Mouse (Mus musculus) cerebellum, adult 2 months (tissue): ENCODE measurements around the gene Gstt1. TPM values are rescaled to one million over a fixed set of nuclear protein-coding genes. Genes with fewer than 3 reads are reported as not detected.

Experiments used
- DNase-seq, 2 experiments: peaks; one replicate each; pipeline ENCODE4 v3.0.0; 2021
- H3K27ac ChIP-seq: fragments of 200-500 bp; 2 replicates; pipeline ENCODE4 v1.5.1; 2012; ENCODE audit warnings: low read length, control low read depth, inconsistent platforms; ENCODE audit not compliant: insufficient read depth
- H3K27me3 ChIP-seq: fragments of 200-500 bp; 2 replicates; pipeline ENCODE4 v1.6.1; 2012; ENCODE audit warnings: inconsistent platforms, mild to moderate bottlenecking, low read length, moderate library complexity; ENCODE audit not compliant: control insufficient read depth, insufficient read depth
- H3K4me1 ChIP-seq: fragments of 200-500 bp; 2 replicates; pipeline ENCODE4 v1.6.1; 2011; ENCODE audit warnings: low read length; ENCODE audit not compliant: control insufficient read depth, insufficient read depth
- H3K4me3 ChIP-seq: fragments of 200-500 bp; replicated peaks from 2 replicates; pipeline ENCODE3; 2011; ENCODE audit warnings: mild to moderate bottlenecking, low read depth, low read length, control low read depth; ENCODE audit not compliant: insufficient read depth
- CTCF ChIP-seq: fragments of 200-500 bp; IDR thresholded peaks from 2 replicates; pipeline ENCODE4 v1.5.1; 2011; ENCODE audit warnings: low read depth, mild to moderate bottlenecking, control low read depth, low read length, moderate library complexity, borderline replicate concordance; ENCODE audit not compliant: insufficient read depth
- POLR2A ChIP-seq: fragments of 200-500 bp; IDR thresholded peaks from 2 replicates; pipeline ENCODE4 v1.6.1; 2011; ENCODE audit warnings: low read length, control low read depth, borderline replicate concordance; ENCODE audit not compliant: insufficient read depth
- WGBS: fragments of 180-500 bp; shearing (Covaris S2); methylation state at CpG from one replicate; pipeline ENCODE4 v1.1.7; 2018; 5-methylcytosine and 5-hydroxymethylcytosine counted together
- polyA plus RNA-seq: library from polyadenylated mRNA; depleted of rRNA; stranded (reverse); fragments of >200 nt; gene quantifications from 2 replicates; pipeline ENCODE4 v1.2.3, GENCODE M21; 2012

The Gstt1 gene
- polyA plus RNA-seq, 1 experiment: 37.6 TPM

GRCm38 (mm10) chr10:75796731-75797516 lies 1.5 kb downstream of the Gstt1 start:
- Histone ChIP-seq H3K27ac (no peak overlapping the region), H3K4me3 (peak overlapping the region; percentile 53), H3K27me3 (no peaks in the 10 kb centered on the region), H3K4me1 (peaks cover 4% of the 10 kb centered on the region)
- DNase-seq: peak in 1 of 2 experiments; percentile 19
- TF ChIP-seq CTCF (no peak), POLR2A (no peak)
- WGBS: 54% methylated on average over 11 of the region's 11 CpGs

- Histone ChIP-seq H3K27me3 (no peaks in the 10 kb centered on the region), H3K27ac (no peak overlapping the region), H3K4me1 (peaks cover 4% of the 10 kb centered on the region), H3K4me3 (no peak overlapping the region)
- DNase-seq: no peak
- TF ChIP-seq POLR2A: no peak
- no peak for TF ChIP-seq CTCF
- WGBS: 39% methylated on average over 3 of the region's 3 CpGs
Observed at GRCm38 (mm10) chr10:75794880-75795279, 3.5 kb downstream of the Gstt1 start.

- Histone ChIP-seq H3K27ac (no peak overlapping the region), H3K4me3 (no peak overlapping the region), H3K4me1 (no peaks in the 10 kb centered on the region; the same call in 1 of the 2 replicates), H3K27me3 (no peaks in the 10 kb centered on the region)
- no peak for TF ChIP-seq CTCF
- no peak for TF ChIP-seq POLR2A
- WGBS: 40% methylated on average over 7 of the region's 7 CpGs
- DNase-seq: no peak
Observed at GRCm38 (mm10) chr10:75790773-75791172, 7.6 kb downstream of the Gstt1 start.

GRCm38 (mm10) chr10:75789841-75790240 lies 8.5 kb downstream of the Gstt1 start:
- H3K27me3 ChIP-seq: no peaks in the 10 kb centered on the region
- TF ChIP-seq CTCF: no peak
- H3K4me3 ChIP-seq: no peak overlapping the region
- no peak overlapping the region for H3K27ac ChIP-seq
- no peak for DNase-seq
- H3K4me1 ChIP-seq: no peaks in the 10 kb centered on the region; the same call in 1 of the 2 replicates
- 95% methylated on average over 5 of the region's 5 CpGs for WGBS

GRCm38 (mm10) chr10:75789081-75789735 lies 9.2 kb downstream of the Gstt1 start:
- DNase-seq: no peak
- Histone ChIP-seq H3K27ac (no peak overlapping the region), H3K4me3 (no peak overlapping the region), H3K4me1 (no peaks in the 10 kb centered on the region; the same call in 1 of the 2 replicates), H3K27me3 (no peaks in the 10 kb centered on the region)
- 84% methylated on average over 6 of the region's 6 CpGs for WGBS
- TF ChIP-seq CTCF (no peak), POLR2A (no peak)

GRCm38 (mm10) chr10:75788277-75788676 lies 10.1 kb downstream of the Gstt1 start:
- TF ChIP-seq POLR2A: no peak
- TF ChIP-seq CTCF: no peak
- Histone ChIP-seq H3K27me3 (no peaks in the 10 kb centered on the region), H3K4me3 (no peak overlapping the region), H3K27ac (no peak overlapping the region), H3K4me1 (no peaks in the 10 kb centered on the region)
- 93% methylated on average over 8 of the region's 8 CpGs for WGBS
- DNase-seq: no peak

GRCm38 (mm10) chr10:75785442-75785841 lies 12.9 kb downstream of the Gstt1 start:
- 72% methylated on average over 1 of the region's 1 CpGs for WGBS
- no peak for DNase-seq
- no peaks in the 10 kb centered on the region for H3K4me1 ChIP-seq
- H3K27ac ChIP-seq: no peak overlapping the region
- H3K4me3 ChIP-seq: no peak overlapping the region
- TF ChIP-seq CTCF (no peak), POLR2A (no peak)
- no peaks in the 10 kb centered on the region; the same call in 1 of the 2 replicates for H3K27me3 ChIP-seq
